9 mouse cellular contexts compared by ENCODE assay signal in genomic region chr7:80132541-80132940, GRCm38 (mm10). TPM values are rescaled to one million over a fixed set of nuclear protein-coding genes. Genes with fewer than 3 reads are reported as not detected.
DNase-seq lines count a peak whose midpoint lies in the region; ATAC-seq and TF ChIP-seq lines count a peak whose summit lies in the region.
"Had no signal": no experiment of that assay in that cellular context is flagged by ENCODE, and none has a peak within 500 bp of the region (broad histone marks: within the 10 kb centered on the region; RNA-seq: fewer than 3 reads in every experiment).

No protein-coding gene starts in this region.

- H3K27me3 ChIP-seq in heart, embryonic 15.5 days: no peaks in the 10 kb centered on the region
- H3K27me3 ChIP-seq in heart, embryonic 11.5 days (ENCODE audit: control insufficient read depth, insufficient read depth, low read length): no peaks in the 10 kb centered on the region
- H3K27me3 ChIP-seq in ES-Bruce4 (ENCODE audit: control insufficient read depth, insufficient read depth, low read length, poor library complexity, severe bottlenecking): no peaks in the 10 kb centered on the region

- no peak for TF ChIP-seq POLR2A in ES-Bruce4 (IDR thresholded peaks at IDR 0.05; ENCODE audit: insufficient read depth, low read length)
- TF ChIP-seq POLR2A in olfactory bulb, adult 2 months (IDR thresholded peaks at IDR 0.05; ENCODE audit: insufficient read depth, low read depth, low read length): no peak

- peaks cover 41% of the 10 kb centered on the region for H3K4me1 ChIP-seq in heart, embryonic 15.5 days (replicated peaks)
- peaks cover 19% of the 10 kb centered on the region for H3K4me1 ChIP-seq in heart, embryonic 11.5 days (ENCODE audit: control insufficient read depth, insufficient read depth, low read length)
- H3K4me1 ChIP-seq in ES-Bruce4 (ENCODE audit: control insufficient read depth, insufficient read depth, low read length): peaks cover 5% of the 10 kb centered on the region
- H3K4me1 ChIP-seq in olfactory bulb, adult 2 months (ENCODE audit: control insufficient read depth, insufficient read depth, low read length): peaks cover 12% of the 10 kb centered on the region; the same call in 1 of the 2 replicates

- H3K36me3 ChIP-seq in heart, embryonic 15.5 days: no peaks in the 10 kb centered on the region
- H3K36me3 ChIP-seq in heart, embryonic 11.5 days (ENCODE audit: control insufficient read depth, insufficient read depth, low read length): no peaks in the 10 kb centered on the region
- no peaks in the 10 kb centered on the region for H3K36me3 ChIP-seq in ES-Bruce4 (ENCODE audit: control insufficient read depth, insufficient read depth, low read length, poor library complexity, severe bottlenecking)

- ATAC-seq in heart, embryonic 15.5 days (replicated peaks; ENCODE audit: insufficient number of reproducible peaks, insufficient read depth, low FRiP score, low read depth): no peak
- no peak for ATAC-seq in heart, embryonic 11.5 days (replicated peaks; ENCODE audit: insufficient number of reproducible peaks, low FRiP score, low TSS enrichment)
- ATAC-seq in common myeloid progenitor, adult 5-6 weeks (replicated peaks; ENCODE audit: low read depth, poor library complexity, severe bottlenecking): peak; percentile 81

- WGBS in heart, embryonic 15.5 days: 56% methylated on average over 9 of the region's 9 CpGs
- 52% methylated on average over 9 of the region's 9 CpGs for WGBS in heart, embryonic 11.5 days (ENCODE audit: insufficient replicate concordance)
- 54% methylated on average over 9 of the region's 9 CpGs for WGBS in olfactory bulb, adult 2 months

- peak; percentile 85 for TF ChIP-seq CTCF in ES-Bruce4 (IDR thresholded peaks at IDR 0.05; ENCODE audit: low read depth, low read length)
- TF ChIP-seq CTCF in olfactory bulb, adult 2 months (IDR thresholded peaks at IDR 0.05; ENCODE audit: insufficient read depth, low read depth, low read length): peak; percentile 57

- H3K4me2 ChIP-seq in heart, embryonic 15.5 days: no peak overlapping the region
- no peak overlapping the region for H3K4me2 ChIP-seq in heart, embryonic 11.5 days

- H3K9ac ChIP-seq in heart, embryonic 15.5 days: no peak overlapping the region
- H3K9ac ChIP-seq in heart, embryonic 11.5 days (ENCODE audit: low read depth, low read length): no peak overlapping the region
- no peak overlapping the region for H3K9ac ChIP-seq in ES-Bruce4 (ENCODE audit: low read depth, poor library complexity, severe bottlenecking)

- peaks cover 3% of the 10 kb centered on the region; the same call in 1 of the 2 replicates for H3K9me3 ChIP-seq in heart, embryonic 15.5 days (replicated peaks)
- peaks cover 5% of the 10 kb centered on the region for H3K9me3 ChIP-seq in heart, embryonic 11.5 days (replicated peaks; ENCODE audit: control insufficient read depth, low read length)
- no peaks in the 10 kb centered on the region; the same call in 1 of the 2 replicates for H3K9me3 ChIP-seq in ES-Bruce4 (replicated peaks; ENCODE audit: control insufficient read depth, insufficient read depth, low read length, poor library complexity, severe bottlenecking)

- H3K27ac ChIP-seq in heart, embryonic 15.5 days: 0 out of 2 replicates have a peak overlapping the region, but pooled peaks have one; percentile 2
- H3K27ac ChIP-seq in heart, embryonic 11.5 days (ENCODE audit: low read depth, low read length): no peak overlapping the region
- no peak overlapping the region for H3K27ac ChIP-seq in ES-Bruce4 (ENCODE audit: insufficient read depth, low read length)
- H3K27ac ChIP-seq in olfactory bulb, adult 2 months (ENCODE audit: insufficient read depth, low read depth, low read length): no peak overlapping the region
- H3K27ac ChIP-seq: macrophage had no signal

- 0 out of 2 replicates have a peak, but pooled peaks have one; percentile 9 for TF ChIP-seq EP300 in ES-Bruce4 (IDR thresholded peaks at IDR 0.05; ENCODE audit: insufficient read depth, low read depth, low read length)

- DNase-seq in 3134 (ENCODE audit: extremely low read depth, insufficient read length, low spot score): peak; percentile 47
- peak; percentile 64 to 85 for DNase-seq in kidney, postnatal 36 days
- DNase-seq in urinary bladder, postnatal 25 days (ENCODE audit: low spot score): no peak

- no peak overlapping the region for H3K4me3 ChIP-seq in heart, embryonic 15.5 days
- H3K4me3 ChIP-seq in heart, embryonic 11.5 days (ENCODE audit: low read depth, low read length): no peak overlapping the region
- no peak overlapping the region for H3K4me3 ChIP-seq in ES-Bruce4 (ENCODE audit: low read depth, low read length)
- H3K4me3 ChIP-seq in olfactory bulb, adult 2 months (ENCODE audit: insufficient read depth, low read depth, low read length): no peak overlapping the region

RNA-seq across cellular contexts. Expression of gene Idh2, which starts 17.3 kb away (rescaled TPM):
- polyA plus RNA-seq in heart, embryonic 15.5 days (2015; fragmentation: Nextera tagmentation; extraction: Ambion mirVana): 2,234 and 2,284 TPM in 2 replicates
- polyA plus RNA-seq in heart, embryonic 11.5 days (2014; fragmentation: Nextera tagmentation; extraction: Ambion mirVana): 1,200 and 1,395 TPM in 2 replicates
- polyA plus RNA-seq in ES-Bruce4 (2011; ENCODE audit: insufficient read depth, insufficient read length, low read depth, missing spikeins): 178 and 182 TPM in 2 replicates
- 233 and 240 TPM in 2 replicates for total RNA-seq in common myeloid progenitor, adult 5-6 weeks (2017)
- not detected in 2 replicates for polyA plus RNA-seq in olfactory bulb, adult 2 months (2012; ENCODE audit: insufficient read depth, insufficient read length, low replicate concordance, missing spikeins)

RNA-seq across cellular contexts. Expression of gene Sema4b, which starts 54.1 kb away (rescaled TPM):
- polyA plus RNA-seq in heart, embryonic 15.5 days (2015; fragmentation: Nextera tagmentation; extraction: Ambion mirVana): 12.4 and 14.0 TPM in 2 replicates
- 5.9 and 8.5 TPM in 2 replicates for polyA plus RNA-seq in heart, embryonic 11.5 days (2014; fragmentation: Nextera tagmentation; extraction: Ambion mirVana)
- 27.1 and 29.0 TPM in 2 replicates for polyA plus RNA-seq in ES-Bruce4 (2011; ENCODE audit: insufficient read depth, insufficient read length, low read depth, missing spikeins)
- 4.8 and 6.3 TPM in 2 replicates for total RNA-seq in common myeloid progenitor, adult 5-6 weeks (2017)
- polyA plus RNA-seq in olfactory bulb, adult 2 months (2012; ENCODE audit: insufficient read depth, insufficient read length, low replicate concordance, missing spikeins): not detected in 2 replicates
